Mouse (Mus musculus): ENCODE measurements around the gene Nenf.

DNA sequence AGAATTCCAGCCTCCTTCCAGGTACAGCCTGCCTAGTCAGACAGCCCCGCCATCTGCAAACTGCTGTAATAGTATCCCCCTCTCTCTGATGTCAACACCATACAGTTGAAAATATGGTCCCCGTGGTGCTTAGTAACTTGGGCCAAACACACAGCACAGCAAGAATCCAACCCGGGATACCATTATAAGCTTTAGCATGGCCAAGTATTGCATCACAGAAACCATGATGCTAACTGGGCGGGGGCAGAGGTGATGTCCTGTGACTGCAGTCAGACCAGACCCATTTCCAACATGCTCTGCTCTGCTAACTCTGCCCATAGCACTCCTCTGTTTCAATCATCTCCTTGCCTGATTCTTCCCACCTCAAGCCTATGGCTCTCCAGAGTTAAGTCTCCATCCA is 4.1 kb downstream of the Nenf start:
- TF ChIP-seq CTCF (IDR thresholded peaks at IDR 0.05; ENCODE audit: low read depth, low read length) (no peak), POLR2A (IDR thresholded peaks at IDR 0.05; ENCODE audit: extremely low read depth, insufficient read depth, low read length) (no peak)
